Mouse (Mus musculus) heart, embryonic 16.5 days (tissue): ENCODE results near the gene Chtop. TPM values are rescaled to one million over a fixed set of nuclear protein-coding genes. Genes with fewer than 3 reads are reported as not detected.
A peak's percentile ranks its signal among the peaks of the same experiment; 100 is the strongest.

Experiments used
- ATAC-seq: fragments of 200-750 bp; cut with Nextera tagmentation; replicated peaks from 2 replicates; pipeline ENCODE4 v1.8.0; 2017; ENCODE audit warnings: moderate number of reproducible peaks; ENCODE audit not compliant: insufficient read depth, low FRiP score; ENCODE audit errors: extremely low read depth
- H3K27ac ChIP-seq: fragments of 300-500 bp; sonication (generic); 2 replicates; pipeline ENCODE4 v1.5.1; 2014; ENCODE audit warnings: mild to moderate bottlenecking, low read length, control low read depth, moderate library complexity
- H3K27me3 ChIP-seq: fragments of 300-500 bp; sonication (generic); 2 replicates; pipeline ENCODE4 v1.6.1; 2014; ENCODE audit warnings: low read length, mixed read lengths; ENCODE audit not compliant: control insufficient read depth, insufficient read depth
- H3K36me3 ChIP-seq: fragments of 300-500 bp; sonication (generic); 2 replicates; pipeline ENCODE4 v1.6.1; 2014; ENCODE audit not compliant: control insufficient read depth, insufficient read depth
- H3K4me1 ChIP-seq: fragments of 300-500 bp; sonication (generic); 2 replicates; pipeline ENCODE4 v1.6.1; 2014; ENCODE audit warnings: low read length, mixed read lengths; ENCODE audit not compliant: control insufficient read depth, insufficient read depth
- H3K4me2 ChIP-seq: fragments of 300-500 bp; sonication (generic); 2 replicates; pipeline ENCODE4 v1.6.1; 2014; ENCODE audit warnings: low read depth, mild to moderate bottlenecking, control low read depth, low read length
- H3K4me3 ChIP-seq: fragments of 300-500 bp; sonication (generic); 2 replicates; pipeline ENCODE4 v1.5.1; 2014; ENCODE audit warnings: mild to moderate bottlenecking, control low read depth, low read length
- H3K9ac ChIP-seq: fragments of 300-500 bp; sonication (generic); 2 replicates; pipeline ENCODE4 v1.6.1; 2014; ENCODE audit warnings: low read length, control low read depth
- H3K9me3 ChIP-seq: fragments of 300-500 bp; sonication (generic); replicated peaks from 2 replicates; pipeline ENCODE4 v1.6.1; 2016; ENCODE audit warnings: low read length; ENCODE audit not compliant: control insufficient read depth
- WGBS: fragments of 180-500 bp; shearing (Covaris S2); extraction: QIAGEN DNeasy Blood & Tissue Kit; methylation state at CpG from one replicate; pipeline ENCODE4 v1.1.7; 2014; 5-methylcytosine and 5-hydroxymethylcytosine counted together
- polyA plus RNA-seq: library from polyadenylated mRNA; unstranded; fragments of >200 nt; fragmentation: Nextera tagmentation; extraction: Ambion mirVana; gene quantifications from 2 replicates; pipeline ENCODE4 v1.2.1, GENCODE M21; 2015

The Chtop gene
- polyA plus RNA-seq, 1 experiment from 2014 or later, result 95.6 TPM

GRCm38 (mm10) chr3:90464552-90465080 is 44.7 kb downstream of the Chtop start:
- H3K4me1 ChIP-seq, result 0 out of 2 replicates have a peak, but pooled peaks cover 3% of the 10 kb centered on the region
- H3K9ac ChIP-seq, result peak overlapping the region; percentile 80
- 0 out of 2 replicates have a peak, but pooled peaks cover 3% of the 10 kb centered on the region for H3K9me3 ChIP-seq
- H3K4me3 ChIP-seq, result peak overlapping the region; percentile 63
- peak overlapping the region; percentile 68 for H3K4me2 ChIP-seq
- no peaks in the 10 kb centered on the region for H3K36me3 ChIP-seq
- no peak overlapping the region; the same call in 1 of the 2 replicates for H3K27ac ChIP-seq
- 0 out of 2 replicates have a peak, but pooled peaks have one; percentile 17 for ATAC-seq
- peaks cover 19% of the 10 kb centered on the region for H3K27me3 ChIP-seq
- WGBS, result 13% methylated on average over 37 of the region's 37 CpGs

DNA sequence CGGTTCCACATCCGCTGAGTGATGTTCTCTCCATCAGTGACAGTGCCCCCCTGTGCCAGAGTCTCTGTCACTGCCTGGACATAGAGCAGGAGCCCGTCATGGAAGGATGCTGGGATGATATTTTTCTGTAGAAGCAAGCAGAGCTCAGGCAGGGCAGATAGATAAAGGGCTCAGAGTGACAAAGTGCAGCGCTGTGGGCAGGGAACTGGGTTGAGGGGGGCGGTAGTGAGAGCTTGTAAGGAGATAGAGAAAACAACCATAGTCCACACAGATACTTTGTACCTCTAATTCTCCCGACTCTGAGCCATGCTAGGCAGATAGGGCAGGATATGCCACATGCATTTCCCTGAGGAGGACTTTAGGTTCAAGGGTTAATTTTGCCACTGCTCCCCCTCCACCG is 46.7 kb downstream of the Chtop start:
- Histone ChIP-seq H3K4me2 (peak overlapping the region; percentile 68; the same call in 1 of the 2 replicates), H3K4me1 (0 out of 2 replicates have a peak, but pooled peaks cover 3% of the 10 kb centered on the region), H3K9ac (no peak overlapping the region; the same call in 1 of the 2 replicates), H3K4me3 (no peak overlapping the region), H3K27me3 (peaks cover 19% of the 10 kb centered on the region), H3K36me3 (no peaks in the 10 kb centered on the region), H3K9me3 (0 out of 2 replicates have a peak, but pooled peaks cover 2% of the 10 kb centered on the region), H3K27ac (no peak overlapping the region)
- ATAC-seq, result no peak
- 31% methylated on average over 7 of the region's 7 CpGs for WGBS

DNA sequence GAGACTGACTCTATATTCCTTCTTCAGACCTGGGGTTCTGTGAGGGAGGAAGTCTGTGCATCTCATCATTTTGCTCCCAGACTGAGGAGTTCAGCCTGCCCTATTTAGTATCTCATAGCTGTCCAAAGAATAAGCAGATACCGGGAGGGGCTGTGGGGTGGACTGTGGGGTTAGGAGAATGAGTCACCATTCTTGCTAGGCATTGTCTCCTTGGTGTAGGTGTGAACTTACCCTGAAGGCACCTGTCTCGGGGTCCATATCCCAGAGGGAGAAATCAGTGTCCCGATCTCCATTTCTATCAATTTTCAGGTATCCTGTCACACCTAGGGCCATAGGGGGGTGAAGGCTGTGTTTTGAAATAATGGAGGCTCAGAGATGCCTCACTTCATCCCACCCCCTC is 47.4 kb downstream of the Chtop start:
- Histone ChIP-seq H3K27ac (no peak overlapping the region), H3K4me1 (0 out of 2 replicates have a peak, but pooled peaks cover 3% of the 10 kb centered on the region), H3K36me3 (no peaks in the 10 kb centered on the region), H3K4me2 (no peak overlapping the region), H3K4me3 (no peak overlapping the region), H3K27me3 (peaks cover 19% of the 10 kb centered on the region), H3K9me3 (no peaks in the 10 kb centered on the region), H3K9ac (no peak overlapping the region)
- no peak for ATAC-seq
- 79% methylated on average over 3 of the region's 3 CpGs for WGBS

GRCm38 (mm10) chr3:90460315-90460714 is 49.0 kb downstream of the Chtop start:
- H3K4me3 ChIP-seq, result no peak overlapping the region
- 64% methylated on average over 5 of the region's 5 CpGs for WGBS
- no peaks in the 10 kb centered on the region for H3K36me3 ChIP-seq
- no peak overlapping the region for H3K9ac ChIP-seq
- H3K4me2 ChIP-seq, result no peak overlapping the region
- peaks cover 17% of the 10 kb centered on the region for H3K27me3 ChIP-seq
- no peak overlapping the region for H3K27ac ChIP-seq
- H3K4me1 ChIP-seq, result 0 out of 2 replicates have a peak, but pooled peaks cover 3% of the 10 kb centered on the region
- no peak for ATAC-seq
- H3K9me3 ChIP-seq, result no peaks in the 10 kb centered on the region

GRCm38 (mm10) chr3:90459727-90460126 is 49.6 kb downstream of the Chtop start:
- WGBS, result 75% methylated on average over 9 of the region's 9 CpGs
- no peak overlapping the region for H3K4me2 ChIP-seq

GRCm38 (mm10) chr3:90454931-90455330 is 54.4 kb downstream of the Chtop start:
- Histone ChIP-seq H3K4me3 (no peak overlapping the region), H3K4me2 (no peak overlapping the region), H3K27ac (no peak overlapping the region), H3K9ac (no peak overlapping the region), H3K9me3 (no peaks in the 10 kb centered on the region), H3K4me1 (peaks cover 3% of the 10 kb centered on the region; the same call in 1 of the 2 replicates), H3K36me3 (no peaks in the 10 kb centered on the region), H3K27me3 (no peaks in the 10 kb centered on the region; the same call in 1 of the 2 replicates)
- WGBS, result 86% methylated on average over 14 of the region's 14 CpGs
- no peak for ATAC-seq

More at GRCm38 (mm10) chr3:90459727-90460126, 49.6 kb downstream of the Chtop start:
- Histone ChIP-seq H3K9me3 (no peaks in the 10 kb centered on the region), H3K4me1 (no peaks in the 10 kb centered on the region), H3K9ac (no peak overlapping the region), H3K4me3 (no peak overlapping the region), H3K36me3 (no peaks in the 10 kb centered on the region), H3K27me3 (peaks cover 14% of the 10 kb centered on the region), H3K27ac (no peak overlapping the region)
- ATAC-seq, result no peak

GRCm38 (mm10) chr3:90451396-90452095 is 57.8 kb downstream of the Chtop start:
- peak overlapping the region; percentile 37 for H3K4me3 ChIP-seq
- peaks cover 8% of the 10 kb centered on the region for H3K4me1 ChIP-seq
- peak overlapping the region; percentile 58 for H3K4me2 ChIP-seq
- H3K36me3 ChIP-seq, result no peaks in the 10 kb centered on the region
- WGBS, result 48% methylated on average over 10 of the region's 10 CpGs
- ATAC-seq, result no peak
- H3K9ac ChIP-seq, result peak overlapping the region; percentile 5; the same call in 1 of the 2 replicates
- H3K27me3 ChIP-seq, result no peaks in the 10 kb centered on the region; the same call in 1 of the 2 replicates
- peak overlapping the region; percentile 48 for H3K27ac ChIP-seq
- no peaks in the 10 kb centered on the region for H3K9me3 ChIP-seq

GRCm38 (mm10) chr3:90450874-90451273 is 58.4 kb downstream of the Chtop start:
- no peak for ATAC-seq
- H3K9ac ChIP-seq, result peak overlapping the region; percentile 5; the same call in 1 of the 2 replicates
- 25% methylated on average over 12 of the region's 12 CpGs for WGBS
- H3K36me3 ChIP-seq, result no peaks in the 10 kb centered on the region
- peak overlapping the region; percentile 48 for H3K27ac ChIP-seq
- H3K4me1 ChIP-seq, result peaks cover 11% of the 10 kb centered on the region
- H3K4me2 ChIP-seq, result peak overlapping the region; percentile 58
- peak overlapping the region; percentile 37 for H3K4me3 ChIP-seq
- H3K27me3 ChIP-seq, result no peaks in the 10 kb centered on the region
- H3K9me3 ChIP-seq, result no peaks in the 10 kb centered on the region
